Comparison of ENCODE assay signal across 23 mouse cellular contexts in genomic region chr3:35948197-35948596, GRCm38 (mm10).
"Had no signal": no experiment of that assay in that cellular context is flagged by ENCODE, and none has a peak within 500 bp of the region (broad histone marks: within the 10 kb centered on the region; RNA-seq: fewer than 3 reads in every experiment).

No protein-coding gene starts in this region.

- H3K4me1 ChIP-seq: heart, embryonic 13.5 days; heart, embryonic 15.5 days; hindbrain, embryonic 13.5 days; hindbrain, embryonic 15.5 days; kidney, embryonic 15.5 days; liver, embryonic 13.5 days had no signal

- H3K27me3 ChIP-seq: heart, embryonic 13.5 days; heart, embryonic 15.5 days; hindbrain, embryonic 13.5 days; hindbrain, embryonic 15.5 days; kidney, embryonic 15.5 days; limb, embryonic 12.5 days; liver, embryonic 13.5 days had no signal

- DNase-seq: gastrocnemius, postnatal 14 days; gastrocnemius, postnatal 36 days; heart, adult 2 months; heart, postnatal 4 days; kidney, adult 11 months; kidney, adult 2 months; kidney, adult 9 months; kidney, postnatal 14 days; kidney, postnatal 36 days; layer of hippocampus, adult 9-11 months; layer of hippocampus, postnatal 36 days; left cerebral cortex, postnatal 4 days; liver; liver, embryonic 13.5 days had no signal

- H3K9me3 ChIP-seq: heart, embryonic 13.5 days; heart, embryonic 15.5 days; hindbrain, embryonic 13.5 days; hindbrain, embryonic 15.5 days; kidney, embryonic 15.5 days; limb, embryonic 12.5 days; liver, embryonic 13.5 days had no signal

- ATAC-seq: hindbrain, postnatal 0 days; intestine, embryonic 16.5 days had no signal

- H3K36me3 ChIP-seq: heart, embryonic 13.5 days; heart, embryonic 15.5 days; hindbrain, embryonic 13.5 days; hindbrain, embryonic 15.5 days; kidney, embryonic 15.5 days; limb, embryonic 12.5 days; liver, embryonic 13.5 days had no signal

- H3K4me3 ChIP-seq: heart, adult 2 months; heart, embryonic 13.5 days; heart, embryonic 15.5 days; hindbrain, embryonic 13.5 days; hindbrain, embryonic 15.5 days; kidney, embryonic 15.5 days; limb, embryonic 12.5 days; liver, embryonic 13.5 days had no signal

- H3K27ac ChIP-seq: heart, adult 2 months; heart, embryonic 13.5 days; heart, embryonic 15.5 days; hindbrain, embryonic 13.5 days; hindbrain, embryonic 15.5 days; hindbrain, postnatal 0 days; kidney, embryonic 15.5 days; kidney, postnatal 0 days; limb, embryonic 12.5 days; liver, embryonic 13.5 days had no signal
